Mouse (Mus musculus) testis, adult 2 months (tissue): ENCODE data around the gene Cask. TPM values are rescaled to one million over a fixed set of nuclear protein-coding genes. Genes with fewer than 3 reads are reported as not detected.

Source experiments
- H3K27ac ChIP-seq: fragments of 200-500 bp; 2 replicates; pipeline ENCODE4 v1.5.1; 2012; ENCODE audit warnings: low read depth, low read length; ENCODE audit not compliant: control insufficient read depth, insufficient read depth
- H3K27me3 ChIP-seq: fragments of 200-500 bp; 2 replicates; pipeline ENCODE4 v1.6.1; 2012; ENCODE audit warnings: mild to moderate bottlenecking, low read length, moderate library complexity; ENCODE audit not compliant: control insufficient read depth, insufficient read depth
- H3K36me3 ChIP-seq: fragments of 200-500 bp; 2 replicates; pipeline ENCODE4 v1.6.1; 2012; ENCODE audit warnings: mild to moderate bottlenecking, low read length; ENCODE audit not compliant: control insufficient read depth, insufficient read depth
- H3K4me1 ChIP-seq: fragments of 200-500 bp; 2 replicates; pipeline ENCODE4 v1.6.1; 2012; ENCODE audit warnings: low read length; ENCODE audit not compliant: control insufficient read depth, insufficient read depth
- H3K4me3 ChIP-seq: fragments of 200-500 bp; 2 replicates; pipeline ENCODE4 v1.5.1; 2012; ENCODE audit warnings: low read depth, mild to moderate bottlenecking, low read length, moderate library complexity, mixed read lengths; ENCODE audit not compliant: control insufficient read depth
- CTCF ChIP-seq: fragments of 200-500 bp; IDR thresholded peaks from 2 replicates; pipeline ENCODE4 v1.5.1; 2012; ENCODE audit warnings: low read depth, mild to moderate bottlenecking, inconsistent platforms, low read length, moderate library complexity; ENCODE audit not compliant: control insufficient read depth, insufficient read depth, insufficient replicate concordance
- POLR2A ChIP-seq: fragments of 200-500 bp; IDR thresholded peaks from 2 replicates; pipeline ENCODE4 v1.6.1; 2012; ENCODE audit warnings: low read depth, mild to moderate bottlenecking, inconsistent platforms, low read length, moderate library complexity; ENCODE audit not compliant: control insufficient read depth
- polyA plus RNA-seq: library from polyadenylated mRNA; depleted of rRNA; stranded (reverse); fragments of >200 nt; gene quantifications from 2 replicates; pipeline ENCODE4 v1.2.3, GENCODE M21; 2012; rRNA removed

Cask gene
- polyA plus RNA-seq: 0.61 and 0.99 TPM in 2 replicates

- Histone ChIP-seq H3K36me3 (no peaks in the 10 kb centered on the region), H3K27ac (no peak within 1 kb of the TSS), H3K4me3 (no peak within 1 kb of the TSS), H3K4me1 (no peaks in the 10 kb centered on the region), H3K27me3 (no peaks in the 10 kb centered on the region)
- TF ChIP-seq POLR2A (no peak), CTCF (no peak)
Observed at GRCm38 (mm10) chrX:13851285-13851684, at the start of gene Cask. Gene Cask (minus strand): TSS chrX:13851367.

GRCm38 (mm10) chrX:13889976-13890375 is 38.8 kb upstream of the Cask start:
- no peaks in the 10 kb centered on the region for H3K4me1 ChIP-seq
- TF ChIP-seq CTCF: no peak
- H3K4me3 ChIP-seq: no peak overlapping the region
- H3K27me3 ChIP-seq: no peaks in the 10 kb centered on the region
- H3K27ac ChIP-seq: no peak overlapping the region
- H3K36me3 ChIP-seq: no peaks in the 10 kb centered on the region

- TF ChIP-seq POLR2A: no peak
- TF ChIP-seq CTCF: no peak
Observed at GRCm38 (mm10) chrX:13884348-13884747, 33.2 kb upstream of the Cask start.

GRCm38 (mm10) chrX:13881969-13882368 is 30.8 kb upstream of the Cask start:
- no peaks in the 10 kb centered on the region for H3K27me3 ChIP-seq
- no peaks in the 10 kb centered on the region for H3K4me1 ChIP-seq
- no peak for TF ChIP-seq POLR2A
- no peak for TF ChIP-seq CTCF
- H3K4me3 ChIP-seq: no peak overlapping the region
- no peaks in the 10 kb centered on the region for H3K36me3 ChIP-seq
- H3K27ac ChIP-seq: no peak overlapping the region

More at GRCm38 (mm10) chrX:13884348-13884747, 33.2 kb upstream of the Cask start:
- Histone ChIP-seq H3K27ac (no peak overlapping the region), H3K4me3 (no peak overlapping the region), H3K27me3 (no peaks in the 10 kb centered on the region), H3K36me3 (no peaks in the 10 kb centered on the region), H3K4me1 (no peaks in the 10 kb centered on the region)

- no peaks in the 10 kb centered on the region for H3K36me3 ChIP-seq
- H3K27ac ChIP-seq: no peak overlapping the region
- H3K4me1 ChIP-seq: no peaks in the 10 kb centered on the region
- no peak overlapping the region for H3K4me3 ChIP-seq
- no peaks in the 10 kb centered on the region for H3K27me3 ChIP-seq
- TF ChIP-seq CTCF (no peak), POLR2A (no peak)
Observed at GRCm38 (mm10) chrX:13860145-13860544, 9.0 kb upstream of the Cask start.

GRCm38 (mm10) chrX:13859051-13859450 is 7.9 kb upstream of the Cask start:
- Histone ChIP-seq H3K4me3 (no peak overlapping the region), H3K4me1 (no peaks in the 10 kb centered on the region), H3K27ac (no peak overlapping the region), H3K36me3 (no peaks in the 10 kb centered on the region), H3K27me3 (no peaks in the 10 kb centered on the region)
- no peak for TF ChIP-seq CTCF
- no peak for TF ChIP-seq POLR2A

- no peak overlapping the region for H3K4me3 ChIP-seq
- H3K36me3 ChIP-seq: no peaks in the 10 kb centered on the region
- H3K27me3 ChIP-seq: no peaks in the 10 kb centered on the region
- TF ChIP-seq CTCF (no peak), POLR2A (no peak)
- H3K27ac ChIP-seq: no peak overlapping the region
- H3K4me1 ChIP-seq: no peaks in the 10 kb centered on the region
Observed at GRCm38 (mm10) chrX:13848473-13848872, 2.7 kb downstream of the Cask start.

- TF ChIP-seq POLR2A (no peak), CTCF (no peak)
- H3K4me3 ChIP-seq: peak overlapping the region; percentile 88
- H3K36me3 ChIP-seq: no peaks in the 10 kb centered on the region
- no peaks in the 10 kb centered on the region for H3K4me1 ChIP-seq
- peak overlapping the region; percentile 67; the same call in 1 of the 2 replicates for H3K27ac ChIP-seq
- no peaks in the 10 kb centered on the region for H3K27me3 ChIP-seq
Observed at GRCm38 (mm10) chrX:13847502-13847851, 3.7 kb downstream of the Cask start.
